ENCODE assay signal across 20 mouse cellular contexts in the genomic region with DNA sequence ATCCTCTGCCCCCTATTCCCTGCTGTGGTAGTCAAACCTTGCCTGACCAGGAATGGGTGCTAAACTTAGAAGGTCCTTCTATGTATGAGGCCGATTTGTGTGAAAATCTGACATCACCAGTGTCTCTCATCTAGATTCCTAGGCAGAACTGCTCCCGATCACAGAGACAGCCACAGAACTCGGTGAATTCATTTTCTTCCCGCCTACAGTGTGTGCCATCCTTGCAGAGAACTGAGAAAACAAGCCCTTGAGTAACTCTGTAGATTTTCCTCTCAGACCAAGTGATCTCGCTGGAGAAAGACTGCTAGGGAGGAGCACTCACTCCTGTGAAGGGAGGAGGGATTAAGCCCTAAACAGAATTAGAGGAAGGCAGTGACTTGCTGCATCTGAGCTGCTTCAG.
A peak's percentile ranks its signal among the peaks of the same experiment; 100 is the strongest.
DNase-seq lines count a peak whose midpoint lies in the region; TF ChIP-seq lines count a peak whose summit lies in the region.
"Had no signal": no experiment of that assay in that cellular context is flagged by ENCODE, and none has a peak within 500 bp of the region (broad histone marks: within the 10 kb centered on the region; RNA-seq: fewer than 3 reads in every experiment).

No protein-coding gene starts in this region.

- no peak overlapping the region for H3K4me3 ChIP-seq in layer of hippocampus, adult 2 months
- H3K4me3 ChIP-seq: embryonic facial prominence, embryonic 10.5 days; forebrain, embryonic 13.5 days; gastrocnemius, adult 2 months; heart, embryonic 13.5 days; hindbrain, embryonic 12.5 days had no signal

- TF ChIP-seq CTCF in layer of hippocampus, adult 2 months (conservative IDR thresholded peaks at IDR 0.05), result no peak

- DNase-seq in cerebellum, adult 9-11 months, result peak; percentile 27
- DNase-seq in cerebellum, postnatal 25 days, result no peak
- DNase-seq in layer of hippocampus, adult 2 months (ENCODE audit: low spot score in 2 of 2), result no peak
- no peak for DNase-seq in layer of hippocampus, postnatal 36 days
- peak; percentile 45 to 50 for DNase-seq in right cerebral cortex, adult 2 months (ENCODE audit: low spot score in 2 of 2)
- DNase-seq in right cerebral cortex, postnatal 14 days, result no peak
- DNase-seq in right cerebral cortex, postnatal 25 days, result peak; percentile 11
- no peak for DNase-seq in adrenal gland, postnatal 25 days
- DNase-seq: adrenal gland, adult 8-10 months; B cell, adult 2 months; cerebellum, adult 11-12 months; cerebellum, adult 9-10 months; gastrocnemius, adult 2 months; gastrocnemius, postnatal 25 days; heart, postnatal 4 days had no signal

- peak overlapping the region; percentile 15; the same call in 1 of the 2 replicates for H3K27ac ChIP-seq in layer of hippocampus, adult 2 months
- H3K27ac ChIP-seq: embryonic facial prominence, embryonic 10.5 days; forebrain, embryonic 13.5 days; gastrocnemius, adult 2 months; heart, embryonic 13.5 days; hindbrain, embryonic 12.5 days; hindbrain, postnatal 0 days had no signal

Comparison
In these comparisons a context has a peak if more than half of its experiments do, and no peak if none do; other contexts are left out.
1. DNase-seq: peak in cerebellum, adult 9-11 months (single experiment), right cerebral cortex, adult 2 months (2 of 2) and right cerebral cortex, postnatal 25 days (single experiment); none in cerebellum, postnatal 25 days (0 of 2), layer of hippocampus, adult 2 months (0 of 2), layer of hippocampus, postnatal 36 days (0 of 2), right cerebral cortex, postnatal 14 days (single experiment) and adrenal gland, postnatal 25 days (single experiment).